Mouse (Mus musculus): Measurements from ENCODE around the gene Ltbp1.

GRCm38 (mm10) chr17:75439062-75439461, 433.7 kb downstream of the Ltbp1 start:
- TF ChIP-seq CTCF (IDR thresholded peaks at IDR 0.05; ENCODE audit: extremely low read depth, insufficient read length, insufficient replicate concordance, low read depth, low read length): no peak
- TF ChIP-seq POLR2A (IDR thresholded peaks at IDR 0.05; ENCODE audit: low read depth, low read length): no peak
